Mouse (Mus musculus): ENCODE results near the gene Gm8765.
"Not testable (repeated sequence)": the region's sequence is repeated elsewhere in the genome, so short reads cannot be mapped to it uniquely, and the experiment has no call there.

Gene Gm8765

GRCm38 (mm10) chr13:50698012-50698411 lies at the start of gene Gm8765:
Gene Gm8765 (plus strand): TSS chr13:50698312.
- not testable (repeated sequence) for DNase-seq (ENCODE audit: low spot score)

DNA sequence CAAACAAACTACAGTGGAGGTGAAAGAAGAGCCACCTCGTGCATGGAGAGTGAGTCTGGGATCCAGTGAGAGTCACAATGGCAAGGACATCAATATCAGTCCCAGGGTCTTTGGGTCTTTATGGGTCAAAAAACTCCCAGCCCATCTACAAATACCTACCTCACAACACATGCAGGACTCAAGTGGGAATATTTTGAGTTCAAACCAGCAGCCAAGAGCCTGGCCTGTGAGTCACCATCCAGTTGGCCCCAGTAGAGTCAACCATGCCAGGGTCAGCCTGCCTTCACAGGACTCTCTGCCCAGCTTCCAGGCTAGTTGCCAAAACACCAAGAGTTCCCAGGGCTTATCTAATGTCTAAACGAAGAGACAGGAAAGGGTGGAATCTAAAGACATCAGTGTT lies 49.3 kb upstream of the Gm8765 start:
- DNase-seq (ENCODE audit: low spot score), result not testable (repeated sequence)

- not testable (repeated sequence) for DNase-seq (ENCODE audit: low spot score)
Observed at GRCm38 (mm10) chr13:50750282-50750681, 52.2 kb downstream of the Gm8765 start.

DNA sequence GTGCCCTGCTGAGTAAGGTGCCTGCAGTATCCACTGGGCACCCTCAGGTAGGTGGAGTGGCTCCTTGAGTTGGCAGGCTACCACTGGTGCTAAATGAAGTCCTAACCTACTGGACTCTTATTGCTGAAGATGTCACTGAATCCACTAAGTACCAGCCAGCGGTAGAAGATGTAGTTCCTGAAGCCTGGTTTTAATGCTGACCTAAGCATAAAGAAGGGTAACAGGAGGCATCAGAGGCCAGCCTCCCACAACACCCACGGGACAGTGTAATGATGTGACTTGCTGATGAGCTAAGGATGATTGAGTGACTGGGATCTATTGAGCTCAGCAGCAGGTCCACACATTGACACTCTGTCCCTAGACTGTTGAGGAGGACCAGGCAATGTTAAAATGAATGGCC lies 53.6 kb downstream of the Gm8765 start:
- no peak for DNase-seq (ENCODE audit: low spot score)

- not testable (repeated sequence) for DNase-seq (ENCODE audit: low spot score)
Observed at GRCm38 (mm10) chr13:50752961-50753360, 54.8 kb downstream of the Gm8765 start.
